Mouse (Mus musculus) adrenal gland, postnatal 10 days (tissue): ENCODE measurements around the gene Cox8a. TPM values are rescaled to one million over a fixed set of nuclear protein-coding genes. Genes with fewer than 3 reads are reported as not detected.

Experiments
- DNase-seq: peaks from one replicate; pipeline ENCODE4 v3.0.0; 2021; ENCODE audit warnings: mixed read lengths
- long read RNA-seq, 2 experiments: library from polyadenylated mRNA; stranded (forward); transcript quantifications; one replicate each; pipeline ENCODE4 v2.0.0; 2021
- total RNA-seq, 2 experiments: library from RNA; stranded (reverse); gene quantifications; 2 replicates each; pipeline ENCODE4 v1.2.3; 2021

Cox8a gene
- 1,000 to 10,000 TPM; 1,477 to 1,649 TPM for total RNA-seq
- long read RNA-seq, experiment 1, transcript Cox8a-201 (2 exons, 550 nt), result major isoform, 2,427 of 2,485 reads
- long read RNA-seq, experiment 1, partial matches to known transcripts, result 51 of 2,485 reads
- long read RNA-seq, experiment 1, other reads (novel, unspliced or antisense), result 7 of 2,485 reads
- long read RNA-seq, experiment 2, transcript Cox8a-201 (2 exons, 550 nt), result major isoform, 2,153 of 2,181 reads
- long read RNA-seq, experiment 2, partial matches to known transcripts, result 24 of 2,181 reads
- long read RNA-seq, experiment 2, other reads (novel, unspliced or antisense), result 3 of 2,181 reads

DNA sequence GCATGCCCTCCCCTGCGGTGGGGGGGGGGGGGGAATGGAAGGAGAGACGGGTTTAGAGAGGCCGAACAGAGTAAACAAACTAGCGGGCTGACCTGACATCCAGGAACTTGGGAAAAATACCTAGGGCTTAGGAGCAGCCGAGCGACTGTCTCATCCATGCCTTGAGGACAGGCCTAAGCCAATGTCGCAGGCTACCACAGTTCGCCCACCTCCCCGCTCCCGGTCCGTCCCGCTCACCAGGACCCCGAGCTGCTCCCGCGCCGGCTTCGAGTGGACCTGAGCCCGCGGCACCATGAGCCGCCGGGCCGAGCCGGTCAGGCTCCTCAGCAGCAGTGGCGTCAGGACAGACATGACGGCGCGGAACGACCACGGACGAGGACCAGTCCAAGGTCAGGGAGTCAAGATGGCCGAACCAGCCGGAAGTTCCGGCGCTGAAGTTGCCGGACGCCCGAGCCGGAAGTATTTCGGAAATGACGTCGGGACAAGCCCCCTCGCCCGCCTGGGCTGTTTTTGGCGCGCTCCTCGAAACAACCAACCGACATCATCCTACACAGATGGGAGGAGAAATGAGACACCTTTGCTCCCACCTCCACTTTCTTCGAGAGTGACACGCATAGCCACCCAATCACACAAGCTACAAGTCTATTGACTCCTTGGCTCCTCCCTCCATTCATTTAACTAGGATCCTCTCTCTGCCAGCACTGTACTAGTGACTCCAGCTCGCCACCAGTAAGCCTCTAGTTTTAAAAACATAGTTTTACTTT is at the start of gene Cox8a:
Gene Cox8a (minus strand): TSS at position 455 of the 764 bp plus-strand sequence.
- DNase-seq, result peak; percentile 97

GRCm38 (mm10) chr19:7266421-7266831 is 49.0 kb upstream of the Cox8a start:
- DNase-seq, result no peak

DNA sequence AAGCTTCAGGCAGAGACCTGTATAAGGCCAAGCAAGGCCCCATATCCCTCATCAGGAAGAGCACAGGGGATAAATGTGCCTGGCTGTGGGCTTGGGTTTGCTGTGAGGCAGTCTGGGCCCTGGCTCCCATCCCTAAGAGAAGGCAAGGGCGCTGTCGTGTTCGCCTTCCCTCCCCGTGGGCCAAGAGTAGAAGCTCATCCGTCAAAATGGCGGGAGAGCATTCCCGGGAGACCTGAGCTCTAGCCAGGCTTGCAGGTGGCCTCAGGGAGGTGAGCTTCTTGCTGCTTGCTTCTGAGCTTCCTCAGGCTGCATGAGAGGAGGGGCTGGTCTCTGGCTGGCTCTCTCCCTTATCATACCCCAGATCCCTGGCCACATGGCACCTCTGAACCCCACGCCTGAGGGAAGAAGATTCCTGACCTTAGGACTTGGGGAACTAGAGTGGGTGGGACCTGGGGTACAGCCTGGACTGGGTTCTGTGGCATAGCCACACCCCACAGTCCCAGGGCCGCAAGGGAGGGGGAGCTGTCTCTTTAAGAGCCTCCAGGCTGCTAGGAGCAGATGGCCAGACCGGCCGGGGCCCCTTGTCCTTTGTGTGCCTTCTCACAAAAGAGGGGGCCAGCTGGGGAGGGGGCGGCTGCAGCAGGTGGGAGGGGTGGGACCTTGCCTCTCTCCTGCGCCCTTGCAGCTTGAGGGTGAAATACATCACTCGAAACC is 48.2 kb upstream of the Cox8a start:
- no peak for DNase-seq

DNA sequence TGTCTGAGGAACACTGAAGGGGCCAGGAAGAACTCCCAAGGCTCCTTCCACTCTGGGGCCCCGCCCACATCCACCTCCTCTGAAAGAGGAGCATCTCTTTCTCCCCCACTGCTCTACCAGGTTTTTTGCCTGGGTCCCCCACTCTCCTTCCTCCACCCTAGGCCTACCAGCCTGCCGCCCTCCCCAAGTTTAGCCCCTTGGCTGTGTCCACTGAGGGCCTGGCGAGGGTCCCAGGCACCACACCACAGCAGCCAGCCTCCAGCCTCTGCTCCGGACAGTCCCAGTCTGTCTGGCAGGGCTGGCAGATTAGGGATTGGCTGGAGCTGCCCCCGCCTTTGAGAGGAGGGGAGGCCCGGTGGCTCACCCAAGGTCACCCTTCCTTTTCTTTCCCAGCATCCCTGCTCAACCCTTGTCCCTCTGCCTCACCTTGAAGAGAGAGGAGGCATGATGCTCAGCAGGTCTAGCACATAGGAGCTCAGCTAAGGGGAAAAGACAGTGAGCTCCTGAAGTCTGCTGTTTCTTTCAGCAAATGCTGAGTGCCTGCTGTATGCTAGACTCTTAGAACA is 47.4 kb upstream of the Cox8a start:
- DNase-seq, result peak; percentile 57

- peak; percentile 91 for DNase-seq
Observed at GRCm38 (mm10) chr19:7264088-7264765, 46.8 kb upstream of the Cox8a start.

- DNase-seq, result no peak
Observed at GRCm38 (mm10) chr19:7262592-7262991, 45.2 kb upstream of the Cox8a start.

DNA sequence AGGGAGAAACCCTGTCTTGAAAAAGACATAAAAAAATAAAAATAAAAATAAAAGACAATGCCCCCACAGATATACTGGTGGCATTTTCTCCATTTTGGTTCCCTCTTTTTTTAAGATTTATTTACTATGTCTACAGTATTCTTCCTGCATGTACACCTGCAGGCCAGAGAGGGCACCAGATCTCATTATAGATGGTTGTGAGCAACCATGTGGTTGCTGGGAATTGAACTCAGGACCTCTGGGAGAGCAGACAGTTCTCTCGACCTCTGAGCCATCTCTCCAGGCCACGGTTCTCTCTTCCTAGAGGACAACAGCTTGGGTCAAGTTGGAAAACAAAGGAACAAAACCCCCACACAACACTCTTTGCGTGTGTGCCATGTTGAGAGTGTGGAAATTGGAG is 44.5 kb upstream of the Cox8a start:
- DNase-seq, result no peak

GRCm38 (mm10) chr19:7261476-7261875 is 44.1 kb upstream of the Cox8a start:
- no peak for DNase-seq

DNA sequence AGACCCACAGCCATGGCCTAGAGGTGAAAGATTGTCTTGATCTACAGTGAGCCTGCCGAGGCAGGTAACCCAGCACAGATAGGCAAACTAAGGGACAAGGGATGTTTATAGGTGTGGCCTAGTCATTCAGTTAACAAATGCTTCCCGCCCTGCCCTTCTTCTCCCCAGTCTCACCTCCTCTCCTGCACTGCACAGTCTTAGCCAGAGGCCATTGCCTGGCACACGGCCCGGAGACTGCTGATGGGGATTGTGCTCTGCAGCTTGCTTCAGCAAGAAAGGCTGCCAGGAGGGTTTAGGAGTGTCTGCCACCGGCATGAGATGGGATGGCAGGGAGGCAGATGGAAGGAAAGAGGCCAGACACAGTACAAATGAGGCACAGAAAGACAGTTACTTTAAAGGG is 40.5 kb upstream of the Cox8a start:
- peak; percentile 54 for DNase-seq

- DNase-seq, result no peak
Observed at GRCm38 (mm10) chr19:7246021-7246420, 28.6 kb upstream of the Cox8a start.

DNA sequence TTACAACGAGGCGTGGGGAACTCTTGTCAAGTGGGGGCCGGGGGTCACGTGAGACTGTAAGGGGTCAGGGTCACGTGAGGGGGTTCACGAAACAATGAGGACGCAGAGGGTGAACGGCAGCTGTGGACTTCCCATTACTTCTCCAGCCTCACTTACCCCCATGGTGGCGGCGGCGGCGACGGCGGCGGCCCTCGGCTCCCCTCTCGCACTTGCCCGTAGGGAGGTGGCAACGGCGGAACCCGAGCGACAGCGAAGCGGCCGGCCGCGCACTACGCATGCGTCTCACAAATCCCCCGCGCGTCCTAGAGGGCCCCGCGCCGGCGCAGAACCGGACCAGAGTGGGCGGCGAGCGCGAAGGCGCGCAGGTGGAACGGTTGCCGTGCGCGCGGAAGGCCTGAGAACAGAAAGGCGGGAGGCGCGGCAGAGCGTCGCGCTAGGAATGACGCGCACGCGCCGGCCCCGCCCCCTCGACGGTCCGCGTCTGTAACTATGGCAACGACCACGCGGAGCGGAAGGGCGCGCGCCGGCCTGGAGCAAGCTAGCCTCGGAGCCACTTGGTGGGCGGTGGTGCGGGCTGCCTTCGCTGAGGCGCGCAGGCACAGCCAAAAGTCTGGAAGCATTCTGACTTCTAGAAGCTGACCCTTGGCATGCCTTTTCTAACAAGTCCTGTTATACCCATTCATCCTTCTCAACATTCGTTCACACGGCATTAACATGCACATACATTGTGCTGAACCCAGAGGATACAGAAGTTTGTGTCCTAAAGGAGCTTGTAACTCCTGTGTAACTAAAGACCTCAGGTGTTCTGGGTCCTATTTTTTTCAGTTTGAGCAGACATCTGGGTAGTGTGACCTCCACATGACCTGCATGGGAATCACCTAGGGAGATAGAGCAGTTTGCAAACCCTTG is 23.6 kb upstream of the Cox8a start, which contains the start of gene Naa40:
Gene Naa40 (minus strand): TSS at position 402 of the 909 bp plus-strand sequence.
- peak; percentile 94 for DNase-seq

DNA sequence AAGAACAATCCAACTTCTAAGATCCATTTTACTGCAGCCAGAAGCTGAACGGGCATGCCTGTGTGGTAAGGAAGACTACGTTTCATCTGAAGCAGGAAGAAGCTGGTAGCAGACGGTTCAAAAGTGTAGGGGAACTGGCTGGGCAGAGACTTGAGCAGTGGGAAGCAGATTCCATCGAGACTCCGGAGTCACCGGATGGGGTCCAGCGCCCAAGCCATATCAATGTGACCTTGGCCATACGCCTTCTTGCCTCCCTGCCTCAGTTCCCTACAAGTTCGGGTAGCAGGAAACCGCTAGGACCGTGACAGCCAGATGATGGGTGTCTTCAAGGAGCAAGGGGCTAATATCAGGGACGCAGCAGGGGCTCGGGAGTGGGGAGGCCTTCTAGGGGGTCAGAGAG is 22.9 kb upstream of the Cox8a start:
- DNase-seq, result no peak

DNA sequence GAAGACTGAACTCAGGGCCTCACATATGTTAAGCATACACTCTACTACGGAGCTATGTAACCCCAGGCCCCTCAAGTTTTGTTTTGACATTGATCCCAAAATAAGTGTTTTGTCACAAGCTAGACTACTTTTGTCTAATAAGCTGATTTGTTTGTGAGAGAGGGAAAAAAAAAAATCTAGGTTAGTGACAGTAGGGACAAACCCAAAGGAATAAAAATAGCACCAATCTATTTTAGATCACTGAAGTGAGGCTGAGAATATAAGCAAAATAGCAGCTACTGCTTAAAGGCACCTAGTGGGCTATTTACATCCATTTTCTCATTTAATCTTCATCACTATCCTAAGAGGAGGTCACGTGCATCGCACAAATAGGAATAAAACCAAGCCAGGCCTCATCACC is 22.2 kb upstream of the Cox8a start:
- DNase-seq, result no peak

DNA sequence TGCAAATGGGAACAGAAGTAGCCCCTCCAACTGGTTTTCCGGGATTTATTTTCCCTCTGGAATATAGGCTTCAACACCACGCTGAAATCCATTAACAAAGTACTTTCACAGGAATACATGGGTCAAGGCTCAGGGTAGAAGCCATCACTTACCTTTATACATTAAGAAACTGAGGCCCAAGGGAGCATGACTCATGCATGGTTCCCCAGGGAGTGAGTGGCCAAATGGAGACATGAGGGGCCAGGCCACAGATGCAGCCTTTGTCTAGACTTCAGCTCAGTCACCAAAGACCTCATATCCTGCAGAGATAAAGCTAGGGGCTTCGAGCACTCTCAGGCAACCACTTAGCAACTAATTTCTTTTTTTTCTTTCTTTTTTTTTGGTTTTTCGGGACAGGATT is 19.3 kb upstream of the Cox8a start:
- DNase-seq, result no peak

DNA sequence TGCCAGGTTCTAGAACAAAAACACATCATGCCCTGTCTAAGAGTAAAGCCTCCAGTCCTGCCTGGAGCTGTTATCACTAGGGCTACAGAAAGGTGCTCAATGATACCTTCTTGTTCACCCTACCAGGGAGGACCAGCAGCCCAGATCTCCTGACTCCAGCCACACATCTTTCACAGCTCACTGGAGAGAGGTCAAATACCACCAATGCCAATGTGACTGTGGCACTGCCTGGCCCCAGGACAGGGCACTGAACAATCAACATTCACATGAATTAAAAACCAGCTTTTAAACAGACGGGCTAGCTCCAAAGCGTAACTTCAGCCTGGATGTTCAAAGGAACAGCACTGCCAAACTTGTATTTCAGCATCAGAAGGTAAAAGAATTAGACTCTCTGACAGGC is 18.6 kb upstream of the Cox8a start:
- DNase-seq, result no peak

- DNase-seq, result no peak
Observed at GRCm38 (mm10) chr19:7235461-7235860, 18.0 kb upstream of the Cox8a start.

DNA sequence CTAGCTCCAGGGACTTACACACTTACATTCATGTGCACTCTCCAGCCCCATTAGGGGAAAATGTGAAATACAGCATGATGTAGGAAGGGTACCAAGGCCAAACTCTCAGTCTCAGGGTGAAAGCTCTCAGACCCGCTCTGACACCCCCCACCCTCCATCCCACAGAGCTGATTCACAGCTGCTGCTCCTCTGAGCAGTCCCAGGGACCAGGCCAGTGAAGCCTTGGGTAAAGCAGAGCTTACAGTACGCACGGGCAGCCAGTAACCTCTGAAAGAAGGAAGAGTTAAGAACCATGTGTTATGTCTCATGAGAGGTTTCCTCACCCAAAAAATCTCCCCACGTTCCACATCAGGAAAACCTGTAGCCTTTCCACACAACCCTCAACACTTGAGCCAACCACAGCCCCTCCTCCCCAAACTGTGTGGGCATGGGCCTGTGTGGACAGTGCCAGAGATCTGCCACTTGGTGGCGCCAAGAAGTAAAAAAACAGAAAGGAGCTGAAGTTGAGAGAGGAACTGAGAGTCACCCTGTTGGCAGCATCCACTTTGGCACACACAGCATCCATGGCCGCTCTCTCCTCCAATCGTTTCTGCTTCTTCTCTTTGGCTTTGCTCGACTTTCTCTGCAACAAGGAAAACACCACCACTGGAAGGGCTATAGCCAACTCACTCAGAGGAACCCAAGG is 17.3 kb upstream of the Cox8a start:
- peak; percentile 87 for DNase-seq

DNA sequence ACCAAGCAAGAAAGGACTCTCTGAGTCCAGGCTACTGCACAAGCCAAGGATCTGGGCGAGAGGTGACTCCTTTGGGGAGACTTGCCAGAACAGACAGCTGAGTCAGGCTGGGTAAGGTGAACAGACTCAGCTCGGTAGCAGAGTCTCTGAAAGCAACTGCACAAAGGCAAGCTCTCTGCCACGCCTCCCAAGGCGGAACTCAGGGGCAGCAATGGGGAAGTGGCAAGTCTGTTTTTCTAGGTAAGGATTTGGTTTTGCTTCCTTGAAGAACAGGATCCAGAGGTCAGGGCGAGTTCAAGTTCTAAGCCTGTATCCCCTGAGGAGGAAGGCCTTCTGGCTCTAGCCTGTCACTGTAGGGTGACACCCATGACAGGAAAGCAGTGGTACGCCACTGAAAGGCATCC is 9.1 kb upstream of the Cox8a start:
- peak; percentile 29 for DNase-seq

- no peak for DNase-seq
Observed at GRCm38 (mm10) chr19:7225096-7225690, 7.8 kb upstream of the Cox8a start.

DNA sequence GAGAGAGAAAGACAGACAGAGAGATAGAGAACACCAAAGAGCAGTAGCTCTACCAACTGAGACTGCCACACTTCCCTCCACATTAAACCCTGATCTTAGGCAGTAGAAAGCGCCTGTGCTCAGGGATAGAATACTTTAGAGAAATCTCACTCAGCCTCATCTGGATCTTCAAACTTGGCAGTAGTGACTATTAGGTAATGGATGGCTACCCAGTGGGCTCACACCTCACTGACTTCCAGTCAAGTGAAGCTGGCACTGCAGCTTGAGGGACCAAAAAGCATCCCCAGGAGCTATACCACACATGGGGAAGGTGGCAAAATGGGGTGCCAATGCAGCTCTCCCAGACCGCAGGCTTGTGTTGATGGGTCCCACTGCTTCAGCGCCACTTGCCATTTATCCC is 6.8 kb upstream of the Cox8a start:
- DNase-seq, result no peak
